Mouse (Mus musculus) erythroblast, embryonic 14.5 days (primary cell): ENCODE measurements around the gene Cdkn1a.
"Not testable (repeated sequence)": the region's sequence is repeated elsewhere in the genome, so short reads cannot be mapped to it uniquely, and the experiment has no call there.

ENCODE experiments used
- GATA1 ChIP-seq: IDR thresholded peaks from 2 replicates; pipeline ENCODE4 v1.6.1; 2012; ENCODE audit warnings: low read length, inconsistent platforms, mixed read lengths
- TAL1 ChIP-seq: IDR thresholded peaks from 3 replicates; pipeline ENCODE4 v1.6.1; 2012; ENCODE audit warnings: low read length, inconsistent platforms, mixed read lengths

- not testable (repeated sequence) for TF ChIP-seq TAL1, GATA1
These were observed 49.1 kb upstream of the Cdkn1a start for GRCm38 (mm10) chr17:29041632-29042031.
